Mouse (Mus musculus) heart, adult 2 months (tissue): Measurements from ENCODE around the gene Srr.

ENCODE experiments used
- CTCF ChIP-seq: fragments of 200-600 bp; IDR thresholded peaks from 2 replicates; pipeline ENCODE4 v1.8.1; 2022; ENCODE audit warnings: antibody characterized with exemption, mild to moderate bottlenecking, moderate library complexity
- EP300 ChIP-seq: fragments of 200-500 bp; IDR thresholded peaks from 2 replicates; pipeline ENCODE4 v1.6.1; 2011; ENCODE audit warnings: low read depth, low read length, control low read depth; ENCODE audit not compliant: insufficient read depth
- POLR2A ChIP-seq: fragments of 200-500 bp; IDR thresholded peaks from 2 replicates; pipeline ENCODE4 v1.6.1; 2011; ENCODE audit warnings: mild to moderate bottlenecking, low read depth, low read length, control low read depth; ENCODE audit not compliant: insufficient read depth

- TF ChIP-seq POLR2A (no peak), CTCF (no peak), EP300 (no peak)
These were observed 31.9 kb upstream of the Srr start for GRCm38 (mm10) chr11:74957600-74957999.
